Mouse (Mus musculus) erythroblast, embryonic 14.5 days (primary cell): ENCODE measurements around the gene Cdcp2. TPM values are rescaled to one million over a fixed set of nuclear protein-coding genes. Genes with fewer than 3 reads are reported as not detected.

Experiments
- H3K27me3 ChIP-seq: 2 replicates; pipeline ENCODE4 v1.6.1; 2012; ENCODE audit warnings: inconsistent platforms; ENCODE audit not compliant: control insufficient read depth
- H3K36me3 ChIP-seq: 2 replicates; pipeline ENCODE4 v1.6.1; 2012; ENCODE audit warnings: mild to moderate bottlenecking, inconsistent platforms; ENCODE audit not compliant: control insufficient read depth
- H3K4me1 ChIP-seq: 2 replicates; pipeline ENCODE4 v1.6.1; 2012; ENCODE audit warnings: inconsistent platforms; ENCODE audit not compliant: control insufficient read depth
- H3K4me3 ChIP-seq: replicated peaks from 2 replicates; pipeline ENCODE3; 2012; ENCODE audit warnings: moderate library complexity, mild to moderate bottlenecking, inconsistent platforms
- H3K9me3 ChIP-seq: 2 replicates; pipeline ENCODE4 v1.6.1; 2012; ENCODE audit warnings: low read length, inconsistent platforms, mixed read lengths; ENCODE audit not compliant: control insufficient read depth
- GATA1 ChIP-seq: IDR thresholded peaks from 2 replicates; pipeline ENCODE4 v1.6.1; 2012; ENCODE audit warnings: low read length, inconsistent platforms, mixed read lengths
- TAL1 ChIP-seq: IDR thresholded peaks from 3 replicates; pipeline ENCODE4 v1.6.1; 2012; ENCODE audit warnings: low read length, inconsistent platforms, mixed read lengths
- polyA plus RNA-seq: library from polyadenylated mRNA; stranded (reverse); fragments of >175 nt; gene quantifications from 2 replicates; pipeline ENCODE4 v1.2.3, GENCODE M21; 2012

Gene Cdcp2
- polyA plus RNA-seq, 1 experiment = 0.02 TPM

GRCm38 (mm10) chr4:107159166-107159773 lies 62.6 kb downstream of the Cdcp2 start:
- Histone ChIP-seq H3K9me3 (no peaks in the 10 kb centered on the region), H3K36me3 (peaks cover 69% of the 10 kb centered on the region), H3K4me1 (peaks cover 1% of the 10 kb centered on the region; the same call in 1 of the 2 replicates), H3K27me3 (no peaks in the 10 kb centered on the region), H3K4me3 (no peak overlapping the region)
- TF ChIP-seq GATA1 (no peak), TAL1 (no peak)

- Histone ChIP-seq H3K36me3 (peaks cover 69% of the 10 kb centered on the region), H3K4me1 (peaks cover 3% of the 10 kb centered on the region; the same call in 1 of the 2 replicates), H3K9me3 (no peaks in the 10 kb centered on the region), H3K4me3 (no peak overlapping the region), H3K27me3 (no peaks in the 10 kb centered on the region)
- TF ChIP-seq TAL1 = no peak
- TF ChIP-seq GATA1 = no peak
These were observed 63.5 kb downstream of the Cdcp2 start for GRCm38 (mm10) chr4:107160181-107160580.

Other genes starting within 250 kb of the Cdcp2 start
- gene Ssbp3, start 186.2 kb upstream of the Cdcp2 start, polyA plus RNA-seq = 93.7 and 94.2 TPM in 2 replicates
- gene Mrpl37, start 30.0 kb upstream of the Cdcp2 start, polyA plus RNA-seq = 3.9 and 4.3 TPM in 2 replicates
- gene Cyb5rl, start 29.9 kb upstream of the Cdcp2 start, polyA plus RNA-seq = 0.04 and 0.40 TPM in 2 replicates
- 10.0 and 10.7 TPM in 2 replicates for gene Tmem59, start 81.5 kb downstream of the Cdcp2 start, polyA plus RNA-seq
- 2.8 and 3.1 TPM in 2 replicates for gene Tceanc2, start 82.2 kb downstream of the Cdcp2 start, polyA plus RNA-seq
- gene Ldlrad1, start 112.3 kb downstream of the Cdcp2 start, polyA plus RNA-seq = not detected in 2 replicates
- 0.52 and 0.53 TPM in 2 replicates for gene Lrrc42, start 156.6 kb downstream of the Cdcp2 start, polyA plus RNA-seq
- 0.17 and 0.28 TPM in 2 replicates for gene Hspb11, start 156.7 kb downstream of the Cdcp2 start, polyA plus RNA-seq
- not detected in 2 replicates for gene Dio1, start 210.3 kb downstream of the Cdcp2 start, polyA plus RNA-seq
- 0.82 and 1.6 TPM in 2 replicates for gene Yipf1, start 217.5 kb downstream of the Cdcp2 start, polyA plus RNA-seq